Mouse (Mus musculus) hematopoietic stem cell, adult 5-6 weeks (primary cell): ENCODE measurements around the gene Cep170b. TPM values are rescaled to one million over a fixed set of nuclear protein-coding genes. Genes with fewer than 3 reads are reported as not detected.

ENCODE experiments used
- ATAC-seq, 2 experiments: fragments of 125-278 bp in 1 of 2; replicated peaks in 1 of 2; 2 replicates each; pipeline ENCODE4 v1.8.0; 2016 to 2017; ENCODE audit warnings: inconsistent platforms in 2 of 2, mild to moderate bottlenecking in 2 of 2, moderate number of reproducible peaks in 2 of 2, low read depth in 1 of 2, moderate TSS enrichment in 1 of 2; ENCODE audit not compliant: low FRiP score in 2 of 2, poor library complexity in 2 of 2, severe bottlenecking in 2 of 2, insufficient read depth in 1 of 2, low TSS enrichment in 1 of 2
- total RNA-seq: library from RNA; stranded (forward); fragments of 172-1452, 232-1000 nt; gene quantifications from 2 replicates; pipeline ENCODE4 v1.2.3, GENCODE M21; 2017

Gene Cep170b
- total RNA-seq, 1 experiment from 2014 or later: 7.4 TPM

GRCm38 (mm10) chr12:112694127-112694475 lies 26.2 kb upstream of the Cep170b start:
- no peak for ATAC-seq

GRCm38 (mm10) chr12:112696806-112697425 lies 23.3 kb upstream of the Cep170b start:
- no peak for ATAC-seq

GRCm38 (mm10) chr12:112700522-112700921 lies 19.7 kb upstream of the Cep170b start:
- ATAC-seq: no peak

- 0 out of 4 replicates have a peak, but pooled peaks of 1 of the 2 experiments have one; percentile 20 for ATAC-seq
Measured at GRCm38 (mm10) chr12:112702374-112703320, 17.6 kb upstream of the Cep170b start.

GRCm38 (mm10) chr12:112706704-112707572 lies 13.3 kb upstream of the Cep170b start:
- peak; percentile 90 to 94 for ATAC-seq

- ATAC-seq: no peak
Measured at GRCm38 (mm10) chr12:112707573-112707869, 12.7 kb upstream of the Cep170b start.

- no peak for ATAC-seq
Measured at GRCm38 (mm10) chr12:112713984-112714383, 6.3 kb upstream of the Cep170b start.

GRCm38 (mm10) chr12:112717140-112717539 lies 3.1 kb upstream of the Cep170b start:
- ATAC-seq: peak in 1 of 2 experiments; percentile 62; a peak in 2 of 4 replicates

- no peak for ATAC-seq
Measured at GRCm38 (mm10) chr12:112718995-112719394, 1.3 kb upstream of the Cep170b start.

- ATAC-seq: no peak
Measured at GRCm38 (mm10) chr12:112720890-112721423, 702 bp downstream of the Cep170b start.

- ATAC-seq: no peak
Measured at GRCm38 (mm10) chr12:112721424-112722239, 1.4 kb downstream of the Cep170b start.

GRCm38 (mm10) chr12:112722240-112723027 lies 2.2 kb downstream of the Cep170b start:
- peak in 1 of 2 experiments; percentile 29; a peak in 1 of 4 replicates for ATAC-seq

- no peak; a peak in 1 of 4 replicates for ATAC-seq
Measured at GRCm38 (mm10) chr12:112723028-112723330, 2.7 kb downstream of the Cep170b start.

- ATAC-seq: no peak
Measured at GRCm38 (mm10) chr12:112723445-112723844, 3.2 kb downstream of the Cep170b start.

GRCm38 (mm10) chr12:112724077-112724805 lies 4.0 kb downstream of the Cep170b start:
- ATAC-seq: peak; percentile 66 to 74

- no peak for ATAC-seq
Measured at GRCm38 (mm10) chr12:112727801-112728200, 7.5 kb downstream of the Cep170b start.
